Mouse (Mus musculus): Measurements from ENCODE around the gene Gm20831. TPM values are rescaled to one million over a fixed set of nuclear protein-coding genes. Genes with fewer than 3 reads are reported as not detected.

Gene Gm20831
- not detected in 2 replicates for polyA plus RNA-seq (2012; rRNA removed)

GRCm38 (mm10) chrY:17874441-17874840 is at the start of gene Gm20831, which contains the start of gene Gm20772:
Gene Gm20831 (plus strand): TSS chrY:17874741.
Gene Gm20772 (plus strand): TSS chrY:17874741.

DNA sequence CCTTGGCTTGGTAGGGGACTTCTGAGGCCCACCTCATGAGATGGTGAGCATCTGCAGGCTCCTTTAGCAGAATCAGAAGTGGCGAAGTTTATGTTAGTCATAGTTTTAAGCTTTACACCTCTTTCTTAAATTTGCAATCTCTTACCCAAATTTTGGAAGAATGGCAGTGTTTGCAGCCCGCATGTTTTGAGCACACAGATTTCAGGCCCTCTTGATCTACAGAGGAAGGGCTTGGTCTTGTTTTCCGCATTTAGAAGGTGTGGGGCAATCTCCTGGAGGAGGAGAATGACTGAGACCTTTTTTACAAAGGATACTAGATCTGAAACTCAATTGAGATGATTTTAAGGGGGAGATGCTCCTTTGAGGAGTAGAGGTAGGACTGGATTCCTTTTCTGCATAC is 28.4 kb upstream of the Gm20831 start, which contains the start of gene Gm21904:
Gene Gm21904 (minus strand): TSS at position 101 of the 400 bp plus-strand sequence.

DNA sequence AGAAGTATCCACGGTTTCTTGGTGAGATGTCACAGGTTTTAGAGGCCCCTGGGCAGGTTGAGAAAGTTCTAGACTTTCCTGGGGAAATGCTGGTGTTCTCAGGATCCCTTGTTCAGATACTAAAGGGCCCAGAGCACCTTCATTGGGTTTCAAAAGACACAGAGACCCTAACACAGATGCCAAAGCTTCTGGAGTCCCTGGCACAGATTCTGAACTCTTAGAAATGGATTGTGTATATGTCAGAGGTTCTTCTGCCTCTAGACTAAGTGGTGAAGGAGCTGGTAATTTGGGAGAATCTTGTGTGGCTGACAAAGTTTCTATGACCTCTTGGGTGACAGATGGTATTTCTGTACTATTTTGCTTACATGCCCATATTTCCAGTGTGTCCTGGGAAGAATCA is 62.7 kb downstream of the Gm20831 start, which contains the start of gene Srsy:
Gene Srsy (minus strand): TSS at position 101 of the 400 bp plus-strand sequence.

Other genes with a start within 250 kb of the Gm20831 start
- not detected in 2 replicates for gene Gm21904, start 28.5 kb upstream of the Gm20831 start, polyA plus RNA-seq (2012; rRNA removed)
- gene Gm20772, start within 50 bp of the Gm20831 start, polyA plus RNA-seq (2012; rRNA removed), result not detected in 2 replicates
- not detected in 2 replicates for gene Srsy, start 62.6 kb downstream of the Gm20831 start, polyA plus RNA-seq (2012; rRNA removed)
- gene Gm21764, start 187.1 kb downstream of the Gm20831 start, polyA plus RNA-seq (2012; rRNA removed), result not detected in 2 replicates
- not detected in 2 replicates for gene Ssty1, start 214.4 kb downstream of the Gm20831 start, polyA plus RNA-seq (2012; rRNA removed)

All from central nervous system, embryonic 11.5 days (tissue).